Mouse (Mus musculus) midbrain, embryonic 15.5 days (tissue): ENCODE measurements at regions not wholly inside any gene's neighbourhood (a gene's known extent, or its start where the extent isn't known, plus 50 kb on each side); places are given as distances from the start of the nearest gene placed in this dataset.

Experiments
- ATAC-seq: fragments of 200-750 bp; cut with Nextera tagmentation; replicated peaks from 2 replicates; pipeline ENCODE4 v1.8.0; 2017; ENCODE audit warnings: moderate TSS enrichment
- H3K27ac ChIP-seq: fragments of 300-500 bp; sonication (generic); 2 replicates; pipeline ENCODE4 v1.5.1; 2015; ENCODE audit warnings: mild to moderate bottlenecking, inconsistent platforms
- H3K27me3 ChIP-seq: fragments of 300-500 bp; sonication (generic); replicated peaks from 2 replicates; pipeline ENCODE4 v1.6.1; 2015; ENCODE audit warnings: inconsistent platforms
- H3K36me3 ChIP-seq: fragments of 300-500 bp; sonication (generic); replicated peaks from 2 replicates; pipeline ENCODE4 v1.6.1; 2015; ENCODE audit warnings: inconsistent platforms
- H3K4me1 ChIP-seq: fragments of 300-500 bp; sonication (generic); 2 replicates; pipeline ENCODE4 v1.6.1; 2015; ENCODE audit warnings: inconsistent platforms
- H3K4me2 ChIP-seq: fragments of 300-500 bp; sonication (generic); 2 replicates; pipeline ENCODE4 v1.6.1; 2015; ENCODE audit warnings: inconsistent platforms, mild to moderate bottlenecking, moderate library complexity
- H3K4me3 ChIP-seq: fragments of 300-500 bp; sonication (generic); 2 replicates; pipeline ENCODE4 v1.5.1; 2015; ENCODE audit warnings: mild to moderate bottlenecking, inconsistent platforms
- H3K9ac ChIP-seq: fragments of 300-500 bp; sonication (generic); 2 replicates; pipeline ENCODE4 v1.6.1; 2015; ENCODE audit warnings: mild to moderate bottlenecking, inconsistent platforms
- H3K9me3 ChIP-seq: fragments of 300-500 bp; sonication (generic); 2 replicates; pipeline ENCODE4 v1.6.1; 2016; ENCODE audit warnings: inconsistent platforms
- WGBS: fragments of 180-500 bp; shearing (Covaris S2); methylation state at CpG from one replicate; pipeline ENCODE4 v1.1.7; 2015; ENCODE audit warnings: mixed read lengths; 5-methylcytosine and 5-hydroxymethylcytosine counted together

- ATAC-seq, result no peak
- Histone ChIP-seq H3K4me2 (no peak overlapping the region), H3K9ac (no peak overlapping the region), H3K36me3 (no peaks in the 10 kb centered on the region), H3K4me1 (no peaks in the 10 kb centered on the region), H3K9me3 (no peaks in the 10 kb centered on the region), H3K27ac (no peak overlapping the region), H3K4me3 (no peak overlapping the region), H3K27me3 (no peaks in the 10 kb centered on the region)
- WGBS, result 81% methylated on average over 3 of the region's 3 CpGs
Measured at GRCm38 (mm10) chr13:31468983-31469382, 87.0 kb upstream of the Foxq1 start.

GRCm38 (mm10) chr13:31472366-31472765, 83.6 kb upstream of the Foxq1 start:
- Histone ChIP-seq H3K27me3 (no peaks in the 10 kb centered on the region), H3K27ac (no peak overlapping the region), H3K4me2 (no peak overlapping the region), H3K4me1 (no peaks in the 10 kb centered on the region), H3K4me3 (no peak overlapping the region), H3K9ac (no peak overlapping the region), H3K36me3 (no peaks in the 10 kb centered on the region), H3K9me3 (no peaks in the 10 kb centered on the region)
- 75% methylated on average over 5 of the region's 5 CpGs for whole genome bisulfite sequencing
- ATAC-seq, result no peak

GRCm38 (mm10) chr13:31472804-31473203, 83.1 kb upstream of the Foxq1 start:
- 65% methylated on average over 4 of the region's 4 CpGs for WGBS

GRCm38 (mm10) chr13:31473275-31473674, 82.7 kb upstream of the Foxq1 start:
- H3K4me2 ChIP-seq, result no peak overlapping the region
- no peaks in the 10 kb centered on the region for H3K27me3 ChIP-seq
- no peak overlapping the region for H3K9ac ChIP-seq
- no peak overlapping the region for H3K27ac ChIP-seq
- H3K36me3 ChIP-seq, result no peaks in the 10 kb centered on the region
- WGBS, result 87% methylated on average over 1 of the region's 1 CpGs
- H3K4me3 ChIP-seq, result no peak overlapping the region
- H3K9me3 ChIP-seq, result no peaks in the 10 kb centered on the region
- no peak for ATAC-seq
- H3K4me1 ChIP-seq, result no peaks in the 10 kb centered on the region

More at GRCm38 (mm10) chr13:31472804-31473203, 83.1 kb upstream of the Foxq1 start:
- H3K4me2 ChIP-seq, result no peak overlapping the region
- no peaks in the 10 kb centered on the region for H3K9me3 ChIP-seq
- no peak overlapping the region for H3K4me3 ChIP-seq
- no peaks in the 10 kb centered on the region for H3K36me3 ChIP-seq
- H3K27me3 ChIP-seq, result no peaks in the 10 kb centered on the region
- no peak for ATAC-seq
- H3K4me1 ChIP-seq, result no peaks in the 10 kb centered on the region
- no peak overlapping the region for H3K27ac ChIP-seq
- H3K9ac ChIP-seq, result no peak overlapping the region

- WGBS, result 87% methylated on average over 3 of the region's 3 CpGs
- H3K4me1 ChIP-seq, result no peaks in the 10 kb centered on the region
- H3K27me3 ChIP-seq, result no peaks in the 10 kb centered on the region
- H3K4me2 ChIP-seq, result no peak overlapping the region
- no peaks in the 10 kb centered on the region for H3K9me3 ChIP-seq
- no peak overlapping the region for H3K4me3 ChIP-seq
- H3K36me3 ChIP-seq, result no peaks in the 10 kb centered on the region
- H3K9ac ChIP-seq, result no peak overlapping the region
- no peak overlapping the region for H3K27ac ChIP-seq
- ATAC-seq, result no peak
Measured at GRCm38 (mm10) chr13:31475845-31476244, 80.1 kb upstream of the Foxq1 start.

GRCm38 (mm10) chr13:31477171-31477867, 78.6 kb upstream of the Foxq1 start:
- H3K36me3 ChIP-seq, result no peaks in the 10 kb centered on the region
- H3K4me3 ChIP-seq, result no peak overlapping the region
- no peak overlapping the region for H3K4me2 ChIP-seq
- WGBS, result 67% methylated on average over 1 of the region's 1 CpGs
- H3K27me3 ChIP-seq, result no peaks in the 10 kb centered on the region
- H3K9ac ChIP-seq, result no peak overlapping the region
- no peaks in the 10 kb centered on the region for H3K9me3 ChIP-seq
- no peaks in the 10 kb centered on the region for H3K4me1 ChIP-seq
- no peak overlapping the region for H3K27ac ChIP-seq
- ATAC-seq, result no peak

- 81% methylated on average over 7 of the region's 7 CpGs for WGBS
- H3K27ac ChIP-seq, result no peak overlapping the region
- ATAC-seq, result no peak
- H3K9me3 ChIP-seq, result no peaks in the 10 kb centered on the region
- H3K4me2 ChIP-seq, result no peak overlapping the region
- H3K27me3 ChIP-seq, result no peaks in the 10 kb centered on the region
- H3K4me3 ChIP-seq, result no peak overlapping the region
- H3K36me3 ChIP-seq, result no peaks in the 10 kb centered on the region
- H3K4me1 ChIP-seq, result no peaks in the 10 kb centered on the region
- no peak overlapping the region for H3K9ac ChIP-seq
Measured at GRCm38 (mm10) chr13:31481105-31481844, 74.7 kb upstream of the Foxq1 start.

- ATAC-seq, result no peak
- Histone ChIP-seq H3K27me3 (no peaks in the 10 kb centered on the region), H3K36me3 (no peaks in the 10 kb centered on the region), H3K4me1 (no peaks in the 10 kb centered on the region), H3K4me2 (no peak overlapping the region), H3K9ac (no peak overlapping the region), H3K27ac (no peak overlapping the region), H3K4me3 (no peak overlapping the region), H3K9me3 (no peaks in the 10 kb centered on the region)
- WGBS, result 71% methylated on average over 3 of the region's 3 CpGs
Measured at GRCm38 (mm10) chr13:31486373-31486772, 69.6 kb upstream of the Foxq1 start.

- Histone ChIP-seq H3K9ac (no peak overlapping the region), H3K4me1 (no peaks in the 10 kb centered on the region), H3K36me3 (no peaks in the 10 kb centered on the region), H3K9me3 (no peaks in the 10 kb centered on the region), H3K4me3 (no peak overlapping the region), H3K27ac (no peak overlapping the region), H3K27me3 (no peaks in the 10 kb centered on the region), H3K4me2 (no peak overlapping the region)
- no peak for ATAC-seq
Measured at GRCm38 (mm10) chr13:31488186-31488585, 67.7 kb upstream of the Foxq1 start.

- 89% methylated on average over 10 of the region's 10 CpGs for WGBS
- Histone ChIP-seq H3K36me3 (no peaks in the 10 kb centered on the region), H3K27me3 (no peaks in the 10 kb centered on the region), H3K4me1 (no peaks in the 10 kb centered on the region), H3K4me3 (no peak overlapping the region), H3K9me3 (no peaks in the 10 kb centered on the region), H3K9ac (no peak overlapping the region), H3K27ac (no peak overlapping the region), H3K4me2 (no peak overlapping the region)
- ATAC-seq, result no peak
Measured at GRCm38 (mm10) chr13:31503191-31503590, 52.7 kb upstream of the Foxq1 start.

- no peak overlapping the region for H3K4me2 ChIP-seq
- H3K36me3 ChIP-seq, result no peaks in the 10 kb centered on the region
- H3K4me1 ChIP-seq, result no peaks in the 10 kb centered on the region
- H3K4me3 ChIP-seq, result no peak overlapping the region
- H3K9ac ChIP-seq, result no peak overlapping the region
- WGBS, result 92% methylated on average over 11 of the region's 11 CpGs
- no peaks in the 10 kb centered on the region for H3K9me3 ChIP-seq
- ATAC-seq, result no peak
- no peak overlapping the region for H3K27ac ChIP-seq
- H3K27me3 ChIP-seq, result no peaks in the 10 kb centered on the region
Measured at GRCm38 (mm10) chr13:31503832-31504231, 52.1 kb upstream of the Foxq1 start.

- no peak for ATAC-seq
- WGBS, result 91% methylated on average over 6 of the region's 7 CpGs
- Histone ChIP-seq H3K4me1 (no peaks in the 10 kb centered on the region), H3K9me3 (no peaks in the 10 kb centered on the region), H3K4me2 (no peak overlapping the region), H3K4me3 (no peak overlapping the region), H3K27ac (no peak overlapping the region), H3K9ac (no peak overlapping the region), H3K36me3 (no peaks in the 10 kb centered on the region), H3K27me3 (no peaks in the 10 kb centered on the region)
Measured at GRCm38 (mm10) chr13:31504316-31504715, 51.6 kb upstream of the Foxq1 start.

- no peak for ATAC-seq
- H3K27ac ChIP-seq, result no peak overlapping the region
- WGBS, result 91% methylated on average over 10 of the region's 10 CpGs
Measured at GRCm38 (mm10) chr13:31505386-31505785, 50.5 kb upstream of the Foxq1 start.

More at GRCm38 (mm10) chr13:31505386-31505785, 50.5 kb upstream of the Foxq1 start:
- H3K9ac ChIP-seq, result no peak overlapping the region
- H3K4me3 ChIP-seq, result no peak overlapping the region
- no peaks in the 10 kb centered on the region for H3K9me3 ChIP-seq
- no peak overlapping the region for H3K4me2 ChIP-seq
- H3K27me3 ChIP-seq, result no peaks in the 10 kb centered on the region
- H3K36me3 ChIP-seq, result no peaks in the 10 kb centered on the region
- H3K4me1 ChIP-seq, result no peaks in the 10 kb centered on the region
